Mouse (Mus musculus): ENCODE measurements around the gene Lgals8. TPM values are rescaled to one million over a fixed set of nuclear protein-coding genes. Genes with fewer than 3 reads are reported as not detected.
A peak's percentile ranks its signal among the peaks of the same experiment; 100 is the strongest.

The Lgals8 gene
- polyA plus RNA-seq, 2 experiments: 19.9 to 29.1 TPM

GRCm38 (mm10) chr13:12492515-12492914 is 27.8 kb upstream of the Lgals8 start:
- no peaks in the 10 kb centered on the region for H3K36me3 ChIP-seq (ENCODE audit: control insufficient read depth, insufficient read depth, low read length)
- no peak for TF ChIP-seq POLR2A (IDR thresholded peaks at IDR 0.05; ENCODE audit: borderline replicate concordance, extremely low read depth, insufficient read depth, insufficient read length)
- no peak overlapping the region for H3K9ac ChIP-seq (ENCODE audit: low read depth, low read length, severe bottlenecking)
- DNase-seq (ENCODE audit: low spot score) (no peak), ATAC-seq (ENCODE audit: low FRiP score, low read depth) (no peak)
- H3K9me3 ChIP-seq (ENCODE audit: control insufficient read depth, low read length): no peaks in the 10 kb centered on the region
- H3K27ac ChIP-seq (replicated peaks; ENCODE audit: low read depth, low read length): no peak overlapping the region
- H3K4me1 ChIP-seq (ENCODE audit: control insufficient read depth, insufficient read depth, low read length): no peaks in the 10 kb centered on the region
- no peaks in the 10 kb centered on the region for H3K27me3 ChIP-seq (ENCODE audit: control insufficient read depth, insufficient read depth, low read length)
- H3K4me2 ChIP-seq (replicated peaks; ENCODE audit: low read depth, low read length, severe bottlenecking): no peak overlapping the region
- 91% methylated on average over 3 of the region's 3 CpGs for WGBS
- no peak overlapping the region for H3K4me3 ChIP-seq (replicated peaks; ENCODE audit: low read length)

- no peaks in the 10 kb centered on the region for H3K9me3 ChIP-seq (ENCODE audit: control insufficient read depth, low read length)
- ATAC-seq (ENCODE audit: low FRiP score, low read depth): no peak
- H3K4me3 ChIP-seq (replicated peaks; ENCODE audit: low read length): no peak overlapping the region
- H3K27me3 ChIP-seq (ENCODE audit: control insufficient read depth, insufficient read depth, low read length): no peaks in the 10 kb centered on the region
- H3K4me1 ChIP-seq (ENCODE audit: control insufficient read depth, insufficient read depth, low read length): no peaks in the 10 kb centered on the region
- no peaks in the 10 kb centered on the region for H3K36me3 ChIP-seq (ENCODE audit: control insufficient read depth, insufficient read depth, low read length)
- peak; percentile 26 for DNase-seq (ENCODE audit: low spot score)
- no peak overlapping the region for H3K27ac ChIP-seq (replicated peaks; ENCODE audit: low read depth, low read length)
- WGBS: 75% methylated on average over 7 of the region's 7 CpGs
- no peak overlapping the region for H3K4me2 ChIP-seq (replicated peaks; ENCODE audit: low read depth, low read length, severe bottlenecking)
- no peak overlapping the region for H3K9ac ChIP-seq (ENCODE audit: low read depth, low read length, severe bottlenecking)
- TF ChIP-seq POLR2A (IDR thresholded peaks at IDR 0.05; ENCODE audit: borderline replicate concordance, extremely low read depth, insufficient read depth, insufficient read length): no peak
These were observed 20.9 kb upstream of the Lgals8 start for GRCm38 (mm10) chr13:12485640-12486039.

GRCm38 (mm10) chr13:12485197-12485596 is 20.5 kb upstream of the Lgals8 start:
- H3K4me1 ChIP-seq (ENCODE audit: control insufficient read depth, insufficient read depth, low read length): no peaks in the 10 kb centered on the region
- no peak overlapping the region for H3K4me3 ChIP-seq (replicated peaks; ENCODE audit: low read length)
- ATAC-seq (ENCODE audit: low FRiP score, low read depth) (no peak), DNase-seq (ENCODE audit: low spot score) (peak; percentile 34)
- no peak for TF ChIP-seq POLR2A (IDR thresholded peaks at IDR 0.05; ENCODE audit: borderline replicate concordance, extremely low read depth, insufficient read depth, insufficient read length)
- no peaks in the 10 kb centered on the region for H3K9me3 ChIP-seq (ENCODE audit: control insufficient read depth, low read length)
- 56% methylated on average over 2 of the region's 2 CpGs for WGBS
- no peaks in the 10 kb centered on the region for H3K36me3 ChIP-seq (ENCODE audit: control insufficient read depth, insufficient read depth, low read length)
- no peak overlapping the region for H3K9ac ChIP-seq (ENCODE audit: low read depth, low read length, severe bottlenecking)
- no peaks in the 10 kb centered on the region for H3K27me3 ChIP-seq (ENCODE audit: control insufficient read depth, insufficient read depth, low read length)
- H3K27ac ChIP-seq (replicated peaks; ENCODE audit: low read depth, low read length): no peak overlapping the region
- no peak overlapping the region for H3K4me2 ChIP-seq (replicated peaks; ENCODE audit: low read depth, low read length, severe bottlenecking)

GRCm38 (mm10) chr13:12479802-12480201 is 15.1 kb upstream of the Lgals8 start:
- Histone ChIP-seq H3K4me2 (replicated peaks; ENCODE audit: low read depth, low read length, severe bottlenecking) (no peak overlapping the region), H3K9ac (ENCODE audit: low read depth, low read length, severe bottlenecking) (no peak overlapping the region), H3K9me3 (ENCODE audit: control insufficient read depth, low read length) (no peaks in the 10 kb centered on the region), H3K36me3 (ENCODE audit: control insufficient read depth, insufficient read depth, low read length) (no peaks in the 10 kb centered on the region), H3K4me3 (replicated peaks; ENCODE audit: low read length) (no peak overlapping the region), H3K4me1 (ENCODE audit: control insufficient read depth, insufficient read depth, low read length) (no peaks in the 10 kb centered on the region), H3K27ac (replicated peaks; ENCODE audit: low read depth, low read length) (no peak overlapping the region), H3K27me3 (ENCODE audit: control insufficient read depth, insufficient read depth, low read length) (no peaks in the 10 kb centered on the region)
- no peak for TF ChIP-seq POLR2A (IDR thresholded peaks at IDR 0.05; ENCODE audit: borderline replicate concordance, extremely low read depth, insufficient read depth, insufficient read length)
- 80% methylated on average over 6 of the region's 6 CpGs for WGBS
- no peak for ATAC-seq (ENCODE audit: low FRiP score, low read depth)
- DNase-seq (ENCODE audit: low spot score): no peak

- no peaks in the 10 kb centered on the region for H3K36me3 ChIP-seq (ENCODE audit: control insufficient read depth, insufficient read depth, low read length)
- H3K4me2 ChIP-seq (replicated peaks; ENCODE audit: low read depth, low read length, severe bottlenecking): no peak overlapping the region
- WGBS: 84% methylated on average over 15 of the region's 15 CpGs
- H3K9me3 ChIP-seq (ENCODE audit: control insufficient read depth, low read length): no peaks in the 10 kb centered on the region
- DNase-seq (ENCODE audit: low spot score): no peak
- H3K27me3 ChIP-seq (ENCODE audit: control insufficient read depth, insufficient read depth, low read length): no peaks in the 10 kb centered on the region
- H3K4me1 ChIP-seq (ENCODE audit: control insufficient read depth, insufficient read depth, low read length): no peaks in the 10 kb centered on the region
- H3K4me3 ChIP-seq (replicated peaks; ENCODE audit: low read length): no peak overlapping the region
- no peak for TF ChIP-seq POLR2A (IDR thresholded peaks at IDR 0.05; ENCODE audit: borderline replicate concordance, extremely low read depth, insufficient read depth, insufficient read length)
- no peak overlapping the region for H3K27ac ChIP-seq (replicated peaks; ENCODE audit: low read depth, low read length)
- no peak overlapping the region for H3K9ac ChIP-seq (ENCODE audit: low read depth, low read length, severe bottlenecking)
- no peak for ATAC-seq (ENCODE audit: low FRiP score, low read depth)
These were observed 13.6 kb upstream of the Lgals8 start for GRCm38 (mm10) chr13:12478301-12478700.

GRCm38 (mm10) chr13:12476886-12477285 is 12.1 kb upstream of the Lgals8 start:
- 90% methylated on average over 4 of the region's 4 CpGs for WGBS
- ATAC-seq (ENCODE audit: low FRiP score, low read depth) (no peak), DNase-seq (ENCODE audit: low spot score) (no peak)
- H3K27me3 ChIP-seq (ENCODE audit: control insufficient read depth, insufficient read depth, low read length): no peaks in the 10 kb centered on the region
- no peak overlapping the region for H3K27ac ChIP-seq (replicated peaks; ENCODE audit: low read depth, low read length)
- H3K4me3 ChIP-seq (replicated peaks; ENCODE audit: low read length): no peak overlapping the region
- no peaks in the 10 kb centered on the region for H3K4me1 ChIP-seq (ENCODE audit: control insufficient read depth, insufficient read depth, low read length)
- H3K9me3 ChIP-seq (ENCODE audit: control insufficient read depth, low read length): no peaks in the 10 kb centered on the region
- no peak for TF ChIP-seq POLR2A (IDR thresholded peaks at IDR 0.05; ENCODE audit: borderline replicate concordance, extremely low read depth, insufficient read depth, insufficient read length)
- H3K9ac ChIP-seq (ENCODE audit: low read depth, low read length, severe bottlenecking): no peak overlapping the region
- no peaks in the 10 kb centered on the region for H3K36me3 ChIP-seq (ENCODE audit: control insufficient read depth, insufficient read depth, low read length)
- H3K4me2 ChIP-seq (replicated peaks; ENCODE audit: low read depth, low read length, severe bottlenecking): no peak overlapping the region
